27 mouse cellular contexts compared by ENCODE assay signal in the genomic region with DNA sequence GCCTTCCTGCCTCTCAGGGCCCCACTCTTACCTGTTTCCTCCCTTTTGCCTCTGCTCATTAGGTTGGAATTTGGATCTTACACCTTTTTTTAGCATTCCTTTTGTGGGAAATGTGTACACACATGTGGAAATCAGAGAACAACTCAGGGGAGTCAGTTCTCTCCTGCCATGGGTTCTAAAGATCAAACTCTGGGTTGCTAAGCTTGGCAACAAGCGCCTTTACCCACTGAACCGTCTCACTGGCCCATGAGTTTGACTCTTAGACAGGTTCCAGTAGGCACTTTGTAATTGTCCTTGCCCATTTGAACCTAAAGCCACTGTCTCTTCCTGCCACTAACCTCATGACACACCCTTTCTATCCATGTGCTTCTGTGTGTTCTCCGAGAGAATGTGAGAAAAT. TPM values are rescaled to one million over a fixed set of nuclear protein-coding genes. Genes with fewer than 3 reads are reported as not detected.
A peak's percentile ranks its signal among the peaks of the same experiment; 100 is the strongest.
DNase-seq lines count a peak whose midpoint lies in the region; ATAC-seq and TF ChIP-seq lines count a peak whose summit lies in the region.
"Had no signal": no experiment of that assay in that cellular context is flagged by ENCODE, and none has a peak within 500 bp of the region (broad histone marks: within the 10 kb centered on the region; RNA-seq: fewer than 3 reads in every experiment).

No protein-coding gene starts in this region.

- H3K27ac ChIP-seq in kidney, adult 2 months (ENCODE audit: insufficient read depth, low read depth, low read length), result no peak overlapping the region
- no peak overlapping the region for H3K27ac ChIP-seq in liver, adult 2 months (replicated peaks; ENCODE audit: insufficient read depth, low read depth, low read length)
- H3K27ac ChIP-seq in liver, embryonic 12.5 days, result no peak overlapping the region
- H3K27ac ChIP-seq: embryonic facial prominence, embryonic 13.5 days; embryonic facial prominence, embryonic 15.5 days; forebrain, embryonic 10.5 days; forebrain, embryonic 12.5 days had no signal

- no peaks in the 10 kb centered on the region for H3K79me2 ChIP-seq in liver, adult 2 months (ENCODE audit: control insufficient read depth, insufficient read depth, low read length)

- TF ChIP-seq CTCF in kidney, adult 2 months (conservative IDR thresholded peaks at IDR 0.05; ENCODE audit: insufficient read depth, insufficient read length, low read depth, low read length), result no peak
- TF ChIP-seq CTCF in liver, adult 2 months (IDR thresholded peaks at IDR 0.05; ENCODE audit: low read depth, low read length), result no peak

- H3K4me2 ChIP-seq in liver, embryonic 12.5 days, result no peak overlapping the region
- H3K4me2 ChIP-seq: embryonic facial prominence, embryonic 13.5 days; embryonic facial prominence, embryonic 15.5 days; forebrain, embryonic 12.5 days had no signal

- H3K9me3 ChIP-seq in liver, embryonic 12.5 days (replicated peaks), result no peaks in the 10 kb centered on the region
- H3K9me3 ChIP-seq: embryonic facial prominence, embryonic 13.5 days; embryonic facial prominence, embryonic 15.5 days; forebrain, embryonic 10.5 days; forebrain, embryonic 12.5 days had no signal

- ATAC-seq in liver, embryonic 12.5 days, result no peak
- ATAC-seq: forebrain, embryonic 14.5 days had no signal

- 73% methylated on average over 3 of the region's 3 CpGs for WGBS in kidney, adult 2 months
- WGBS in liver, adult 2 months, result 82% methylated on average over 3 of the region's 3 CpGs
- WGBS in liver, embryonic 12.5 days (ENCODE audit: insufficient replicate concordance), result 89% methylated on average over 3 of the region's 3 CpGs

- no peak overlapping the region for H3K9ac ChIP-seq in liver, adult 2 months (ENCODE audit: low read depth, low read length)
- no peak overlapping the region for H3K9ac ChIP-seq in liver, embryonic 12.5 days
- H3K9ac ChIP-seq: embryonic facial prominence, embryonic 13.5 days; embryonic facial prominence, embryonic 15.5 days; forebrain, embryonic 12.5 days had no signal

- no peak for TF ChIP-seq POLR2A in kidney, adult 2 months (IDR thresholded peaks at IDR 0.05; ENCODE audit: low read depth, low read length)
- no peak for TF ChIP-seq POLR2A in liver, adult 2 months (IDR thresholded peaks at IDR 0.05; ENCODE audit: extremely low read depth, insufficient read depth, low read length)

- no peaks in the 10 kb centered on the region for H3K4me1 ChIP-seq in kidney, adult 2 months (ENCODE audit: control insufficient read depth, insufficient read depth, low read length)
- H3K4me1 ChIP-seq in liver, adult 2 months (ENCODE audit: control insufficient read depth, insufficient read depth, low read length), result no peaks in the 10 kb centered on the region
- H3K4me1 ChIP-seq in liver, embryonic 12.5 days, result no peaks in the 10 kb centered on the region
- H3K4me1 ChIP-seq: embryonic facial prominence, embryonic 13.5 days; embryonic facial prominence, embryonic 15.5 days; forebrain, embryonic 10.5 days; forebrain, embryonic 12.5 days had no signal

- peaks cover 5% of the 10 kb centered on the region; the same call in 1 of the 2 replicates for H3K36me3 ChIP-seq in kidney, adult 2 months (ENCODE audit: control insufficient read depth, insufficient read depth, low read length)
- peaks cover 29% of the 10 kb centered on the region for H3K36me3 ChIP-seq in liver, adult 2 months (ENCODE audit: control insufficient read depth, insufficient read depth, low read length)
- peaks cover 87% of the 10 kb centered on the region for H3K36me3 ChIP-seq in liver, embryonic 12.5 days

- H3K27me3 ChIP-seq in kidney, adult 2 months (replicated peaks; ENCODE audit: control insufficient read depth, insufficient read depth, low read length), result no peaks in the 10 kb centered on the region
- no peaks in the 10 kb centered on the region for H3K27me3 ChIP-seq in liver, adult 2 months (ENCODE audit: control insufficient read depth, insufficient read depth, low read length)
- H3K27me3 ChIP-seq in liver, embryonic 12.5 days (replicated peaks), result no peaks in the 10 kb centered on the region
- H3K27me3 ChIP-seq: embryonic facial prominence, embryonic 13.5 days; embryonic facial prominence, embryonic 15.5 days; forebrain, embryonic 12.5 days had no signal

- no peak overlapping the region for H3K4me3 ChIP-seq in kidney, adult 2 months (ENCODE audit: insufficient read depth, low read depth, low read length)
- H3K4me3 ChIP-seq in liver, adult 2 months (ENCODE audit: insufficient read depth, low read depth, low read length), result no peak overlapping the region
- no peak overlapping the region for H3K4me3 ChIP-seq in liver, embryonic 12.5 days
- H3K4me3 ChIP-seq: embryonic facial prominence, embryonic 13.5 days; embryonic facial prominence, embryonic 15.5 days; erythroblast, embryonic 14.5 days; forebrain, embryonic 10.5 days; forebrain, embryonic 12.5 days had no signal

- DNase-seq in kidney, adult 2 months, result peak; percentile 65
- DNase-seq in kidney, postnatal 10 days, result no peak
- DNase-seq in kidney, adult 9 months, result peak; percentile 58
- DNase-seq in kidney, postnatal 14 days, result no peak
- DNase-seq in liver, adult 2 months (ENCODE audit: extremely low read depth, low read depth, low spot score), result peak; percentile 53
- DNase-seq: adrenal gland, adult 2 months; adrenal gland, postnatal 10 days; adrenal gland, postnatal 25 days; cerebellum, adult 11 months; cerebellum, adult 18-20 months; cerebellum, adult 8-10 months; cerebellum, adult 9-11 months; cerebellum, postnatal 14 days; cerebellum, postnatal 36 days; embryo, embryonic 11 days had no signal

RNA-seq across cellular contexts. Expression of a gene that starts 5.6 kb away (rescaled TPM):
- 111 and 188 TPM in 2 replicates for polyA plus RNA-seq in kidney, adult 2 months (2012; rRNA removed)
- 0.55 and 0.81 TPM in 2 replicates for total RNA-seq in liver, adult 2 months (2014; rRNA removed)
- not detected in 2 replicates for polyA plus RNA-seq in liver, adult 2 months (2012; rRNA removed)
- polyA plus RNA-seq in liver, embryonic 12.5 days (2016; fragmentation: Nextera tagmentation; extraction: Ambion mirVana), result not detected in 2 replicates
- total RNA-seq: common myeloid progenitor, adult 5-6 weeks; ES-E14; MEL had no signal
- polyA plus RNA-seq: brain, embryonic 14.5 days; embryonic facial prominence, embryonic 11.5 days; erythroblast, embryonic 14.5 days; forebrain, embryonic 10.5 days; forebrain, embryonic 12.5 days; forebrain, embryonic 14.5 days had no signal

RNA-seq across cellular contexts. Expression of a gene that starts 12.5 kb away (rescaled TPM):
- polyA plus RNA-seq in kidney, adult 2 months (2012; rRNA removed), result 155 and 168 TPM in 2 replicates
- total RNA-seq in liver, adult 2 months (2014; rRNA removed), result 134 and 150 TPM in 2 replicates
- polyA plus RNA-seq in liver, adult 2 months (2012; rRNA removed), result 155 TPM in 2 replicates
- polyA plus RNA-seq in liver, embryonic 12.5 days (2016; fragmentation: Nextera tagmentation; extraction: Ambion mirVana), result 16.0 and 18.1 TPM in 2 replicates

RNA-seq across cellular contexts. Expression of a gene that starts 12.8 kb away (rescaled TPM):
- 66.8 and 75.2 TPM in 2 replicates for polyA plus RNA-seq in kidney, adult 2 months (2012; rRNA removed)
- 83.6 and 102 TPM in 2 replicates for total RNA-seq in liver, adult 2 months (2014; rRNA removed)
- 51.1 and 58.2 TPM in 2 replicates for polyA plus RNA-seq in liver, adult 2 months (2012; rRNA removed)
- polyA plus RNA-seq in liver, embryonic 12.5 days (2016; fragmentation: Nextera tagmentation; extraction: Ambion mirVana), result 204 and 213 TPM in 2 replicates

RNA-seq across cellular contexts. Expression of a gene that starts 26.1 kb away (rescaled TPM):
- 56.6 and 70.7 TPM in 2 replicates for polyA plus RNA-seq in kidney, adult 2 months (2012; rRNA removed)
- 28.9 and 33.4 TPM in 2 replicates for total RNA-seq in liver, adult 2 months (2014; rRNA removed)
- polyA plus RNA-seq in liver, adult 2 months (2012; rRNA removed), result 72.9 and 119 TPM in 2 replicates
- 1.1 and 1.4 TPM in 2 replicates for polyA plus RNA-seq in liver, embryonic 12.5 days (2016; fragmentation: Nextera tagmentation; extraction: Ambion mirVana)
- total RNA-seq: MEL had no signal
- polyA plus RNA-seq: embryonic facial prominence, embryonic 11.5 days; erythroblast, embryonic 14.5 days had no signal

RNA-seq across cellular contexts. Expression of a gene that starts 37.2 kb away (rescaled TPM):
- polyA plus RNA-seq in kidney, adult 2 months (2012; rRNA removed), result 25.4 and 26.3 TPM in 2 replicates
- 15.0 and 15.4 TPM in 2 replicates for total RNA-seq in liver, adult 2 months (2014; rRNA removed)
- 22.1 and 29.2 TPM in 2 replicates for polyA plus RNA-seq in liver, adult 2 months (2012; rRNA removed)
- polyA plus RNA-seq in liver, embryonic 12.5 days (2016; fragmentation: Nextera tagmentation; extraction: Ambion mirVana), result 17.4 and 18.0 TPM in 2 replicates

Comparison
In these comparisons a context has a peak if more than half of its experiments do, and no peak if none do; other contexts are left out.
1. DNase-seq: peak in kidney, adult 2 months (single experiment), kidney, adult 9 months (single experiment) and liver, adult 2 months (single experiment); none in kidney, postnatal 10 days (single experiment) and kidney, postnatal 14 days (single experiment).
2. RNA of a gene that starts 5.6 kb away (polyA plus RNA-seq): 111 to 188 TPM in kidney, adult 2 months; not detected in liver, embryonic 12.5 days and not detected in liver, adult 2 months; every median in the first group is over 10 times any median in the second.